Mouse (Mus musculus) forebrain, embryonic 10.5 days (tissue): ENCODE results near the gene Dennd2c. TPM values are rescaled to one million over a fixed set of nuclear protein-coding genes. Genes with fewer than 3 reads are reported as not detected.
A peak's percentile ranks its signal among the peaks of the same experiment; 100 is the strongest.
"Not testable (repeated sequence)": the region's sequence is repeated elsewhere in the genome, so short reads cannot be mapped to it uniquely, and the experiment has no call there.

Source experiments
- DNase-seq: peaks from one replicate; pipeline ENCODE4 v3.0.0-alpha.2; 2017; ENCODE audit warnings: low spot score; ENCODE audit errors: extremely low spot score
- H3K27ac ChIP-seq: fragments of 300-500 bp; sonication (generic); 2 replicates; pipeline ENCODE4 v1.5.1; 2016; ENCODE audit warnings: mild to moderate bottlenecking
- H3K27me3 ChIP-seq: fragments of 300-500 bp; sonication (generic); 2 replicates; pipeline ENCODE4 v1.6.1; 2016; ENCODE audit warnings: mild to moderate bottlenecking; ENCODE audit not compliant: poor library complexity, severe bottlenecking
- H3K36me3 ChIP-seq: fragments of 300-500 bp; sonication (generic); replicated peaks from 2 replicates; pipeline ENCODE4 v1.6.1; 2016; ENCODE audit warnings: mild to moderate bottlenecking, moderate library complexity
- H3K4me1 ChIP-seq: fragments of 300-500 bp; sonication (generic); 2 replicates; pipeline ENCODE4 v1.6.1; 2016
- H3K4me3 ChIP-seq: fragments of 300-500 bp; sonication (generic); 2 replicates; pipeline ENCODE4 v1.5.1; 2016; ENCODE audit warnings: mild to moderate bottlenecking, moderate library complexity
- H3K9me3 ChIP-seq: fragments of 300-500 bp; sonication (generic); 2 replicates; pipeline ENCODE4 v1.6.1; 2016; ENCODE audit warnings: mild to moderate bottlenecking, moderate library complexity
- WGBS: fragments of 180-500 bp; shearing (Covaris S2); methylation state at CpG from one replicate; pipeline ENCODE4 v1.1.7; 2016; 5-methylcytosine and 5-hydroxymethylcytosine counted together
- polyA plus RNA-seq: library from polyadenylated mRNA; unstranded; fragments of >200 nt; fragmentation: Nextera tagmentation; extraction: Ambion mirVana; gene quantifications from 2 replicates; pipeline ENCODE4 v1.2.1, GENCODE M21; 2016

Dennd2c gene
- polyA plus RNA-seq, 1 experiment from 2014 or later = 2.3 TPM

DNA sequence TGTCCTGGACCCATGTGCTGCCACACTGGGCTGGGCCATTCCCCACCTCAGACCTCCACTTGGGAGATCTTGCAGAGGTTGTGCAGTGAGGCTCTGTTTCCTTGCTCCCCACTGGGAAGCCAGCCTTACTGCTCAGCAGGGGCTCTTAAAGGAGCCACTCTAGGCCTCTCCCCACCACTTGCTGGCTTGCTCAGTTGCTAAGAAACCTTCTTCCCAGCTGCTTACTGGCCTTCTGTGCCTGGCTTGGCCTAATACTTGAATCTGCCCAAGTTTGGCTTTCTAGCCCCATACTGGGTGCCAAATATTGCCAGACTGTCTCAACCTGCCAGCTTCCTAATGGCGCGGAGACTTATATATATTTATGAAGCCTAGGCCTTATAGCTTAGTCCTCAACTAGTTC is 86.5 kb downstream of the Dennd2c start:
- peaks cover 10% of the 10 kb centered on the region for H3K9me3 ChIP-seq
- no peak overlapping the region for H3K4me3 ChIP-seq
- H3K4me1 ChIP-seq = 0 out of 2 replicates have a peak, but pooled peaks cover 4% of the 10 kb centered on the region
- no peaks in the 10 kb centered on the region for H3K27me3 ChIP-seq
- WGBS = 89% methylated on average over 2 of the region's 2 CpGs
- no peak for DNase-seq
- no peak overlapping the region for H3K27ac ChIP-seq
- no peaks in the 10 kb centered on the region for H3K36me3 ChIP-seq

DNA sequence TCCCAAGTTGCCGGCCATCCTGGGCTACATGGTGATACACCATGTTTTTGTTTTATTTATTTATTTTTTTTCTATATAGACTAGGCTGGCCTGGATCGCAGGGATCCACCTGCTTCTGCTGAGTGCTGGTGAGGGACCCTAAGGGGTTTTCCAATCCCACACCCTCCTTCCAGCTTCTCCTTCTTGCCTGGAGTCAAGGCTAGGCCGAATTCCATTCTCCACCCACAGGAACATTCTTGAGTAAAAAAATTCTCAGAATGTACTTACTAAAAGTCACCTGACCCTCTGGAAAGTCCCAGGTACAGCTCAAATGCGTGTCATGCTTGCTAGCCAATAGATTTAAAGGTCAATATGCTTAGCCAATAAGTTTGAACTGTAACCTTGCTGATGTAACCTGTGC is 89.8 kb downstream of the Dennd2c start:
- 0 out of 2 replicates have a peak, but pooled peaks cover 4% of the 10 kb centered on the region for H3K4me1 ChIP-seq
- H3K4me3 ChIP-seq = no peak overlapping the region
- H3K27me3 ChIP-seq = no peaks in the 10 kb centered on the region
- no peak for DNase-seq
- 92% methylated on average over 4 of the region's 4 CpGs for WGBS
- peaks cover 12% of the 10 kb centered on the region for H3K9me3 ChIP-seq
- no peaks in the 10 kb centered on the region for H3K36me3 ChIP-seq
- no peak overlapping the region for H3K27ac ChIP-seq

DNA sequence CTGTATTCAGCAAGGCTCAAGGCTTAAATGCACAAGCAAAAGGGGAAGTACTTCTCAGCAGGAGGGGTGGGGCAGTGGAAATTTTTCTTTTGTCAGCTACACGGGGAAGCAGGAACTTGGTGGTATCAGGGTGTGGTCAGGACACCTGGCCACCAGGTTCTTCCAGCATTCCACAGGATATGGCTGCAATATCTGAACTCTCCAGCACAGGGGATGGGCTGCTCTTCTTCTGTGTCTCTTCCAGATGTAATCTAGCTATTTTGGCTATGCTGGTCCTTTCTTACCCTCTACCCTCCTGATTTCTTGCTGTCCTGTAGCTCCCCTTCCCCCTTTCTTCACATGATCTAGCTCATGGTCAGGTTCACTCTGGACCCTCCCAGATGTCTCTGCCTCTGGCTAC is 90.8 kb downstream of the Dennd2c start:
- 97% methylated on average over 1 of the region's 1 CpGs for WGBS
- Histone ChIP-seq H3K36me3 (no peaks in the 10 kb centered on the region), H3K9me3 (peaks cover 12% of the 10 kb centered on the region), H3K27me3 (no peaks in the 10 kb centered on the region), H3K27ac (no peak overlapping the region), H3K4me3 (no peak overlapping the region), H3K4me1 (0 out of 2 replicates have a peak, but pooled peaks cover 4% of the 10 kb centered on the region)
- no peak for DNase-seq

GRCm38 (mm10) chr3:103196320-103196823 is 94.0 kb downstream of the Dennd2c start:
- 86% methylated on average over 7 of the region's 7 CpGs for WGBS
- Histone ChIP-seq H3K27ac (0 out of 2 replicates have a peak overlapping the region, but pooled peaks have one; percentile 48), H3K4me3 (no peak overlapping the region), H3K36me3 (no peaks in the 10 kb centered on the region), H3K4me1 (no peaks in the 10 kb centered on the region), H3K27me3 (no peaks in the 10 kb centered on the region), H3K9me3 (peaks cover 12% of the 10 kb centered on the region)
- DNase-seq = no peak

DNA sequence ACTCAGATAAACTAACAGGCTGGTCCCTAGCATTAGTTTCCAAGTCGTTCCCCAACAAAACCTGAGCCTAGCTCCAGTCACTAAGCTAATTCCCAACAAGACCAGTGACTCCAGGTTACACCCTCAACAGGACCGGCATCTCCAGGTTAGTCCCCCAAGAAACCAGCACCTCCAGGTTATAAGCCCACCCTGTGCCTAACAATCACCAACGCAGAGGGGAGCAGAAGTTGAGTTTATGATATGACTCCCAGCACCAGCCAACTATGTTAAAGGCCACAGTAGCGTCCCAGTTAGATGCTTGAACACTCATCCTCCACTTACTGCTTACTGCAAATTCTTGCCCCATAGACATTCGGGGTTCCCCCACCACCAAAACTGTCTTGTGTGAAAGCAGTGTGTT is 97.0 kb downstream of the Dennd2c start:
- Histone ChIP-seq H3K36me3 (no peaks in the 10 kb centered on the region), H3K9me3 (no peaks in the 10 kb centered on the region), H3K27me3 (no peaks in the 10 kb centered on the region), H3K4me3 (no peak overlapping the region), H3K27ac (no peak overlapping the region), H3K4me1 (no peaks in the 10 kb centered on the region)
- 91% methylated on average over 5 of the region's 5 CpGs for WGBS
- no peak for DNase-seq

GRCm38 (mm10) chr3:103201105-103201504 is 98.7 kb downstream of the Dennd2c start:
- not testable (repeated sequence) for H3K4me3 ChIP-seq, DNase-seq, H3K36me3 ChIP-seq, H3K9me3 ChIP-seq, H3K4me1 ChIP-seq, H3K27me3 ChIP-seq, H3K27ac ChIP-seq
- 94% methylated on average over 7 of the region's 7 CpGs for WGBS

- H3K27me3 ChIP-seq = no peaks in the 10 kb centered on the region
- no peaks in the 10 kb centered on the region for H3K9me3 ChIP-seq
- no peaks in the 10 kb centered on the region for H3K36me3 ChIP-seq
- H3K4me3 ChIP-seq = no peak overlapping the region
- DNase-seq = no peak
- 100% methylated on average over 1 of the region's 1 CpGs for WGBS
- no peak overlapping the region for H3K27ac ChIP-seq
- H3K4me1 ChIP-seq = peaks cover 6% of the 10 kb centered on the region; the same call in 1 of the 2 replicates
These were observed 101.2 kb downstream of the Dennd2c start for GRCm38 (mm10) chr3:103203554-103203953.

- no peak for DNase-seq
- Histone ChIP-seq H3K4me3 (no peak overlapping the region), H3K4me1 (peaks cover 6% of the 10 kb centered on the region; the same call in 1 of the 2 replicates), H3K9me3 (no peaks in the 10 kb centered on the region), H3K27me3 (no peaks in the 10 kb centered on the region), H3K27ac (no peak overlapping the region), H3K36me3 (no peaks in the 10 kb centered on the region)
- 87% methylated on average over 3 of the region's 3 CpGs for WGBS
These were observed 102.0 kb downstream of the Dennd2c start for GRCm38 (mm10) chr3:103204445-103204844.

DNA sequence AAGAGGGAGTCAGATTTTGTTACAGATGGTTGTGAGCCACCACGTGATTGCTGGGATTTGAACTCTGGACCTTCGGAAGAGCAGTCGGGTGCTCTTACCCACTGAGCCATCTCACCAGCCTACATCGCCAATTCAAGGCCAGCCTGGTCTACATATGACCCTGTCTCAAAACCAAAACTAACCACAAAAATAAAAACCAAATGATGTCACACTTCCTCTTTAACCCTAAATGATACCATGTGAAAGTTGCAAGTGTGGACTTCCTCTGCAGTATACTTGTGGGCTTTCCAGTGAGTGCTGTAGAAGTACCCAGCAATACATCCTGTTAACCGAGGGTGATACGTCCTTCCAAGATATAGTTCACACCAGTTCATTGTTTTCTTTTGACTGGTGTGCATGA is 104.0 kb downstream of the Dennd2c start:
- no peaks in the 10 kb centered on the region for H3K36me3 ChIP-seq
- no peaks in the 10 kb centered on the region for H3K27me3 ChIP-seq
- 91% methylated on average over 6 of the region's 6 CpGs for WGBS

DNA sequence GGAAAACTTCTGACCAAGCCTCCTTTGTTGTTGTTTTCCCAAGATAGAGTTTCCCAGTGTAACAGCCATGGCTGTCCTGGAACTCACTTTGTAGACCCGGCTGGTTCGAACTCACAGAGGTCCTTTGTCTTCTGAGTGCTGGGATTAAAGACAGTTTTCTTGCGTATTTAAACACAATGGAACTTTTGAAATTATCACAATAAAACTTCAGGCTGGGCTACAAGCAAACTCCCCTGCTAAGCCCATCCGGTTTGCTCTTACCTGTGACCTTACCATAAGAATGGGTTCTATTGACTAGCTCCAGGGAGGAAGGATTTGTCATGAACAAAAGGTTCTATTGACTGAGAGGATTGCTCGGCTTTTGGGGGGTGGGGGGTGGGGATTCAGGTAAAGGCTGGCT is 105.3 kb downstream of the Dennd2c start:
- peaks cover 6% of the 10 kb centered on the region; the same call in 1 of the 2 replicates for H3K4me1 ChIP-seq
- DNase-seq = no peak
- H3K27me3 ChIP-seq = no peaks in the 10 kb centered on the region
- H3K36me3 ChIP-seq = no peaks in the 10 kb centered on the region
- H3K4me3 ChIP-seq = no peak overlapping the region
- H3K9me3 ChIP-seq = no peaks in the 10 kb centered on the region
- 24% methylated on average over 5 of the region's 5 CpGs for WGBS
- no peak overlapping the region for H3K27ac ChIP-seq

More for the DNA sequence above, 104.0 kb downstream of the Dennd2c start:
- no peak for DNase-seq
- Histone ChIP-seq H3K4me1 (peaks cover 6% of the 10 kb centered on the region; the same call in 1 of the 2 replicates), H3K4me3 (no peak overlapping the region), H3K9me3 (no peaks in the 10 kb centered on the region), H3K27ac (no peak overlapping the region)

- Histone ChIP-seq H3K4me1 (peaks cover 6% of the 10 kb centered on the region; the same call in 1 of the 2 replicates), H3K27ac (no peak overlapping the region), H3K27me3 (no peaks in the 10 kb centered on the region), H3K4me3 (no peak overlapping the region), H3K9me3 (no peaks in the 10 kb centered on the region), H3K36me3 (no peaks in the 10 kb centered on the region)
- 75% methylated on average over 2 of the region's 2 CpGs for WGBS
- DNase-seq = no peak
These were observed 105.8 kb downstream of the Dennd2c start for GRCm38 (mm10) chr3:103208237-103208636.

DNA sequence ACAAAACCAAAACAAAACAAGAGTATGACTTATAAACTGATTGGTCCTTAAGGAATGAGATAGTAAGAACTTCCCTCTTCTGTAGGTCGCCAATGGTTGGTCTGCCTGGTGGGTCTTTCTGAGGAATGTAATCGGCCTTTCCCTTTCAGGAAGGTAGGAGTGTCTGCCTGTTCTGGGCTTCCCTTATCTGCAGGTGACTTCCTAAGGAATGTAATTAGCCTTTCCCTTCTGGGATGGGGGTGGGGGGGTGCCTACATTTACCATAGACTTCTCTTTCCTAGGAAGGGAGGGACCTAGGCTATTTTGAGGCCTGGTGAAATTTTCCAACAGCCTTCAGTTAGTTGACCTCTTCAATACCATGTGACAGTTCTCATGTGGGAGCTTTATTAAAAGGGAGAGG is 108.7 kb downstream of the Dennd2c start:
- H3K27me3 ChIP-seq = no peaks in the 10 kb centered on the region
- 85% methylated on average over 2 of the region's 2 CpGs for WGBS
- H3K36me3 ChIP-seq = no peaks in the 10 kb centered on the region
- no peak overlapping the region for H3K27ac ChIP-seq
- H3K4me1 ChIP-seq = peaks cover 6% of the 10 kb centered on the region; the same call in 1 of the 2 replicates
- DNase-seq = no peak
- no peak overlapping the region for H3K4me3 ChIP-seq
- H3K9me3 ChIP-seq = no peaks in the 10 kb centered on the region

DNA sequence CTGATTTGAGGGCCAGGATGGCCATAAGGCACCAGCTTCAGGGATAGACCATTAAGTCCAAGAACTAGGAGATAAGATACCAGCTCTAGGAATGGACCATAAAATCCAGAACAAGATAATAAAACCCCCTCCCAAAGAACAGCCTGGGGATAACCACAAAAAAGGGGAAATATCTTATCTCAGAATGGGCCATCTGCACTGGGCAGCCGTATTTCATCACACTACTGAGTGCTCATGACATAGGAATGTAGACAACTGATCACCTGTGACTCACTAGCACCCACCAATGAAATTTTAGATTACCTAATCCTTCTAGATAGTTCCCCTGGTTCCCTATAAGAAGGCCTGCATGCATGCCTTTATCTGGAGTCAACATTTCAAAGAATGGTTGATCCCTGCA is 109.7 kb downstream of the Dennd2c start:
- no peak overlapping the region for H3K4me3 ChIP-seq
- H3K4me1 ChIP-seq = peaks cover 6% of the 10 kb centered on the region; the same call in 1 of the 2 replicates
- no peaks in the 10 kb centered on the region for H3K9me3 ChIP-seq
- H3K36me3 ChIP-seq = no peaks in the 10 kb centered on the region
- H3K27ac ChIP-seq = no peak overlapping the region
- 91% methylated on average over 1 of the region's 1 CpGs for WGBS
- no peak for DNase-seq
- no peaks in the 10 kb centered on the region for H3K27me3 ChIP-seq

DNA sequence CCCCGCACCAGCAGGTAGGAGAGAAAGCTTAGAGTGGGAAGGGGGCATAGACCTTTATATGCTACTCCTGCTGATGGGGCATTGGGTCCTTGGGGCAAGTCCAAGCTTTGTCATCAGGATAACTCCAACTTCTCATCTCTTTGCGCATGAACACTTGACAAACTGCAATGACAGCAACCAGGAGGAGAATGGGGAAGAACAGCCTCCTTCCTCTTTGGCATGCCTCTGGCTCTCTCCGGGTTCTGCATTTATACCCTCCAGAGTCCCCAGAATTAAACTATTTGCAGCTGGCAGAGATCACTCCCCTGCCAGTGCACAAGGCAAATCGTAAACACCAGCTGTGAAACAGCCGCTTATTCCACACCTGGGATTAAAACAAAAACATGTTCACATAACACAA is 111.1 kb downstream of the Dennd2c start:
- no peak for DNase-seq
- H3K36me3 ChIP-seq = no peaks in the 10 kb centered on the region
- H3K27me3 ChIP-seq = no peaks in the 10 kb centered on the region
- H3K9me3 ChIP-seq = no peaks in the 10 kb centered on the region
- H3K27ac ChIP-seq = no peak overlapping the region
- WGBS = 84% methylated on average over 5 of the region's 5 CpGs
- no peak overlapping the region for H3K4me3 ChIP-seq
- no peaks in the 10 kb centered on the region for H3K4me1 ChIP-seq
